Mouse (Mus musculus) embryonic fibroblast, embryonic 13.5 days (primary cell): ENCODE measurements at regions not wholly inside any gene's neighbourhood (a gene's known extent, or its start where the extent isn't known, plus 50 kb on each side); places are given as distances from the start of the nearest gene placed in this dataset.

Experiments used
- CTCF ChIP-seq: IDR thresholded peaks from 2 replicates; pipeline ENCODE4 v1.5.1; 2011; ENCODE audit warnings: mild to moderate bottlenecking, control low read depth, low read length, moderate library complexity, borderline replicate concordance; ENCODE audit not compliant: insufficient read depth
- POLR2A ChIP-seq: IDR thresholded peaks from 2 replicates; pipeline ENCODE4 v1.6.1; 2011; ENCODE audit warnings: low read depth, mild to moderate bottlenecking, control low read depth, low read length, moderate library complexity

DNA sequence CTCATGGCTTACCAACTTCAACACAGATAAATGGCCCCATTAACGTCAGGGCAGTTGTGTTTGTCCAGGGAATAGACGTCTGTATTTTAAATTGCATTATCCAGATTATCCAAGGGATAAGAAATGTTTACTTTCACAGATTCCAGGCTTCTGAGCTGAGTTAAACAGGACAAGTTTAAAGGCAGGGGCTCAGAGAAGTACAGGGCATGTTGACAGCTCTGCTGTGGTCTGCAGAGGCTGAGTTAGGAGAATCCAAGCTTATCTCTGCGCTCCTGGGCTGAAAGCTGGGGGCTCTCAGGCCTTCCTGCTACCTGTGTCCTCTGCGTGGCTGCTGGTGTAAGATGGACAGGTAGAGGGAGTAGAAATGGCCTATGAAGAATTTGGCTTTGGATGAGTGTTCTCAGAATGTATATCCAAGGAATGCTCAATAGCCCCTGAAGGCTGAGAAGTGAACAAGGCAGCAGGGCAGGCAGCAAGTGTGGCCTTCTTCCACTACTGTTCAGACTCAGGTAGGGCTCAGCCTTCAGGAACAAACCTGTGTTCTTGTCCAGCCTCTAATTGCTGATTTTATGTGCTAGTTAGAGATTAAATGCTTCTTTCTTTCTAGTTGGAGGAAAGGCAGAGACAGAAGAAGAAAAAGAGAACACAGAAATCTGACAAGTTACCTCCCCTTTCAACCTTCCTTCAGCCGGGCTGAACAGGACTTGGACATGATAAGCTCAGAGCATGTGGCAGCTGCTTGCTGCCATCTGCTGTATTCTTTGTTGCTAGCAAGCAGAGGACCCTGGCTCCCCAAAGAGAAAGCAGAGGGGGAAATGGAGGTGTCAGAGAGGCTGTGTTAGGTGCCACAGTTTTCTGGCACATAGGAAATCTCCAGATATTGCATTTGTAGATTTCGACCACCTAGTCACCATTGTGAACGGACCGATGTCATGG, 77.9 kb upstream of the Grem2 start:
- no peak for TF ChIP-seq POLR2A
- TF ChIP-seq CTCF, result peak; percentile 61
